Comparison of ENCODE assay signal across 23 mouse cellular contexts in the genomic region with DNA sequence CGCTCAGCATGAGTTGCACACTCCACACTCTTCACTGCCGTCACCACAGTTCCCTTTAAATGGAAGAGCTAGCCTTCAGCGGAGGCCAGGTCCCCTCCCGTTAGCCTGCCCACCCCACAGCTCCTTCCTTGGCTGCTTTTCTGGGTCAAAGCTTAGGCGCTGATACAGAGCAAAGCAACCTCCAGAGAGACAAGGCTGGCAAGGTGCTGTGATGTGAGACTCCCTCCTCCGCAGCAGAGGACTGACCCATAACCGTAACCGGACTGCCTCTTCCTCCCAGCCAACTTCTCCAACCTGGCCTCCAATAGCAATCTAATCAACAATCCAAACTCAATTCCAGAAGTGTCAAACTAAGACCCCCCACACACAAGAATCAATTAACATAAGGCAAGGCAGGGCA.
A peak's percentile ranks its signal among the peaks of the same experiment; 100 is the strongest.
DNase-seq lines count a peak whose midpoint lies in the region; ATAC-seq and TF ChIP-seq lines count a peak whose summit lies in the region.
"Had no signal": no experiment of that assay in that cellular context is flagged by ENCODE, and none has a peak within 500 bp of the region (broad histone marks: within the 10 kb centered on the region; RNA-seq: fewer than 3 reads in every experiment).

No protein-coding gene starts in this region.

- no peak overlapping the region for H3K4me3 ChIP-seq in forebrain, embryonic 13.5 days
- no peak overlapping the region for H3K4me3 ChIP-seq in forebrain, postnatal 0 days (ENCODE audit: low read depth, low read length)
- no peak overlapping the region for H3K4me3 ChIP-seq in kidney, embryonic 14.5 days (ENCODE audit: low read length)
- H3K4me3 ChIP-seq in kidney, embryonic 15.5 days (replicated peaks) = no peak overlapping the region
- no peak overlapping the region for H3K4me3 ChIP-seq in limb, embryonic 12.5 days (replicated peaks)
- H3K4me3 ChIP-seq: heart, embryonic 10.5 days; heart, embryonic 15.5 days; hindbrain, embryonic 12.5 days; left cerebral cortex, adult 2 months; megakaryocyte, embryonic 14.5 days; midbrain, embryonic 12.5 days; myocyte; neural tube, embryonic 12.5 days had no signal

- no peak overlapping the region for H3K4me2 ChIP-seq in forebrain, embryonic 13.5 days
- H3K4me2 ChIP-seq in forebrain, postnatal 0 days (ENCODE audit: low read depth) = no peak overlapping the region
- no peak overlapping the region for H3K4me2 ChIP-seq in kidney, embryonic 14.5 days (replicated peaks; ENCODE audit: low read depth, low read length)
- no peak overlapping the region for H3K4me2 ChIP-seq in kidney, embryonic 15.5 days
- no peak overlapping the region for H3K4me2 ChIP-seq in limb, embryonic 12.5 days
- H3K4me2 ChIP-seq: heart, embryonic 15.5 days; hindbrain, embryonic 12.5 days; midbrain, embryonic 12.5 days; neural tube, embryonic 12.5 days had no signal

- no peaks in the 10 kb centered on the region for H3K9me3 ChIP-seq in forebrain, embryonic 13.5 days (replicated peaks)
- H3K9me3 ChIP-seq in forebrain, postnatal 0 days (ENCODE audit: low read length) = no peaks in the 10 kb centered on the region
- no peaks in the 10 kb centered on the region for H3K9me3 ChIP-seq in kidney, embryonic 14.5 days (ENCODE audit: control insufficient read depth, low read length)
- H3K9me3 ChIP-seq in kidney, embryonic 15.5 days (replicated peaks) = no peaks in the 10 kb centered on the region
- H3K9me3 ChIP-seq in limb, embryonic 12.5 days = no peaks in the 10 kb centered on the region
- H3K9me3 ChIP-seq: heart, embryonic 10.5 days; heart, embryonic 15.5 days; hindbrain, embryonic 12.5 days; megakaryocyte, embryonic 14.5 days; midbrain, embryonic 12.5 days; neural tube, embryonic 12.5 days had no signal

- WGBS in forebrain, embryonic 13.5 days = 81% methylated on average over 8 of the region's 8 CpGs
- WGBS in forebrain, postnatal 0 days = 81% methylated on average over 8 of the region's 8 CpGs
- WGBS in kidney, embryonic 14.5 days = 63% methylated on average over 8 of the region's 8 CpGs
- WGBS in kidney, embryonic 15.5 days = 47% methylated on average over 8 of the region's 8 CpGs
- 80% methylated on average over 8 of the region's 8 CpGs for WGBS in limb, embryonic 12.5 days

- DNase-seq in forebrain, postnatal 0 days = no peak
- no peak for DNase-seq in kidney, adult 18-20 months
- no peak for DNase-seq in adrenal gland, adult 2 months
- no peak for DNase-seq in frontal cortex, postnatal 10 days (ENCODE audit: low spot score in 2 of 2)
- DNase-seq: cerebellum, adult 18-20 months; cerebellum, postnatal 14 days; gastrocnemius, postnatal 25 days; heart, adult 11 months; right cerebral cortex, postnatal 4 days; thymus, adult 18-20 months; thymus, postnatal 25 days had no signal

- no peaks in the 10 kb centered on the region for H3K36me3 ChIP-seq in forebrain, embryonic 13.5 days (ENCODE audit: poor library complexity, severe bottlenecking)
- no peaks in the 10 kb centered on the region for H3K36me3 ChIP-seq in forebrain, postnatal 0 days (ENCODE audit: insufficient read depth)
- no peaks in the 10 kb centered on the region for H3K36me3 ChIP-seq in kidney, embryonic 14.5 days (ENCODE audit: control insufficient read depth, insufficient read depth, low read length)
- H3K36me3 ChIP-seq in kidney, embryonic 15.5 days = no peaks in the 10 kb centered on the region
- H3K36me3 ChIP-seq in limb, embryonic 12.5 days = no peaks in the 10 kb centered on the region
- H3K36me3 ChIP-seq: heart, embryonic 10.5 days; heart, embryonic 15.5 days; hindbrain, embryonic 12.5 days; midbrain, embryonic 12.5 days; neural tube, embryonic 12.5 days had no signal

- no peaks in the 10 kb centered on the region for H3K27me3 ChIP-seq in forebrain, embryonic 13.5 days
- no peaks in the 10 kb centered on the region for H3K27me3 ChIP-seq in forebrain, postnatal 0 days (ENCODE audit: insufficient read depth, low read length)
- H3K27me3 ChIP-seq in kidney, embryonic 14.5 days (ENCODE audit: control insufficient read depth, insufficient read depth, low read length) = no peaks in the 10 kb centered on the region
- H3K27me3 ChIP-seq in kidney, embryonic 15.5 days = 0 out of 2 replicates have a peak, but pooled peaks cover 3% of the 10 kb centered on the region
- H3K27me3 ChIP-seq in limb, embryonic 12.5 days = no peaks in the 10 kb centered on the region
- H3K27me3 ChIP-seq: heart, embryonic 15.5 days; hindbrain, embryonic 12.5 days; neural tube, embryonic 12.5 days had no signal

- H3K9ac ChIP-seq in forebrain, embryonic 13.5 days = no peak overlapping the region
- H3K9ac ChIP-seq in forebrain, postnatal 0 days = no peak overlapping the region
- no peak overlapping the region for H3K9ac ChIP-seq in kidney, embryonic 14.5 days (ENCODE audit: low read depth, low read length)
- H3K9ac ChIP-seq in kidney, embryonic 15.5 days = no peak overlapping the region
- no peak overlapping the region for H3K9ac ChIP-seq in limb, embryonic 12.5 days (replicated peaks)
- H3K9ac ChIP-seq: heart, embryonic 15.5 days; hindbrain, embryonic 12.5 days; midbrain, embryonic 12.5 days; neural tube, embryonic 12.5 days had no signal

- peak; percentile 3; the same call in 1 of the 2 replicates for ATAC-seq in forebrain, embryonic 13.5 days
- no peak for ATAC-seq in forebrain, postnatal 0 days
- ATAC-seq in kidney, embryonic 14.5 days (ENCODE audit: low FRiP score, low TSS enrichment) = peak; percentile 71
- peak; percentile 70 for ATAC-seq in kidney, embryonic 15.5 days (replicated peaks; ENCODE audit: low FRiP score)
- ATAC-seq in limb, embryonic 12.5 days (ENCODE audit: insufficient number of reproducible peaks, insufficient read depth, low FRiP score, low TSS enrichment, low read depth) = no peak

- no peak for TF ChIP-seq CTCF in forebrain, postnatal 0 days (IDR thresholded peaks at IDR 0.05; ENCODE audit: low read depth)

- H3K27ac ChIP-seq in forebrain, embryonic 13.5 days = 0 out of 2 replicates have a peak overlapping the region, but pooled peaks have one; percentile 0
- no peak overlapping the region for H3K27ac ChIP-seq in forebrain, postnatal 0 days (ENCODE audit: low read depth, low read length)
- H3K27ac ChIP-seq in kidney, embryonic 14.5 days (ENCODE audit: low read depth, low read length) = no peak overlapping the region
- H3K27ac ChIP-seq in kidney, embryonic 15.5 days = peak overlapping the region; percentile 85
- peak overlapping the region; percentile 70 for H3K27ac ChIP-seq in limb, embryonic 12.5 days
- H3K27ac ChIP-seq: heart, embryonic 10.5 days; heart, embryonic 15.5 days; hindbrain, embryonic 12.5 days; left cerebral cortex, adult 2 months; midbrain, embryonic 12.5 days; neural tube, embryonic 12.5 days had no signal

- H3K4me1 ChIP-seq in forebrain, embryonic 13.5 days = peaks cover 50% of the 10 kb centered on the region
- H3K4me1 ChIP-seq in forebrain, postnatal 0 days (ENCODE audit: insufficient read depth) = peaks cover 7% of the 10 kb centered on the region
- no peaks in the 10 kb centered on the region for H3K4me1 ChIP-seq in kidney, embryonic 14.5 days (ENCODE audit: control insufficient read depth, insufficient read depth, low read length)
- peaks cover 53% of the 10 kb centered on the region for H3K4me1 ChIP-seq in kidney, embryonic 15.5 days
- peaks cover 32% of the 10 kb centered on the region for H3K4me1 ChIP-seq in limb, embryonic 12.5 days (replicated peaks)
- H3K4me1 ChIP-seq: megakaryocyte, embryonic 14.5 days had no signal

Comparison
In these comparisons a context has a peak if more than half of its experiments do, and no peak if none do; other contexts are left out.
1. ATAC-seq: peak in forebrain, embryonic 13.5 days (single experiment), kidney, embryonic 14.5 days (single experiment) and kidney, embryonic 15.5 days (single experiment); none in forebrain, postnatal 0 days (single experiment) and limb, embryonic 12.5 days (single experiment).
2. H3K27ac ChIP-seq: peak in forebrain, embryonic 13.5 days (single experiment), kidney, embryonic 15.5 days (single experiment) and limb, embryonic 12.5 days (single experiment); none in forebrain, postnatal 0 days (single experiment) and kidney, embryonic 14.5 days (single experiment).